Mouse (Mus musculus) ES-E14 (cell line): Measurements from ENCODE around the gene Slc12a5.

Experiments
- HCFC1 ChIP-seq: IDR thresholded peaks from 2 replicates; pipeline ENCODE4 v1.6.1; 2012; ENCODE audit warnings: low read length, inconsistent platforms, borderline replicate concordance; ENCODE audit not compliant: insufficient read depth
- MAFK ChIP-seq: IDR thresholded peaks from 2 replicates; pipeline ENCODE4 v1.6.1; 2014; ENCODE audit warnings: mild to moderate bottlenecking, low read depth, low read length, inconsistent platforms; ENCODE audit not compliant: insufficient read depth
- ZNF384 ChIP-seq: IDR thresholded peaks from 2 replicates; pipeline ENCODE4 v1.6.1; 2012; ENCODE audit warnings: low read depth, low read length, inconsistent platforms

GRCm38 (mm10) chr2:165035058-165035431 lies 74.4 kb downstream of the Slc12a5 start:
- no peak for TF ChIP-seq HCFC1
- no peak for TF ChIP-seq ZNF384
- no peak for TF ChIP-seq MAFK
